Mouse (Mus musculus) midbrain, postnatal 0 days (tissue): ENCODE results near the gene Pip5k1b. TPM values are rescaled to one million over a fixed set of nuclear protein-coding genes. Genes with fewer than 3 reads are reported as not detected.

Experiments used
- ATAC-seq: fragments of 200-750 bp; cut with Nextera tagmentation; 2 replicates; pipeline ENCODE4 v1.8.0; 2017; ENCODE audit warnings: moderate number of reproducible peaks, mild to moderate bottlenecking, moderate TSS enrichment, moderate library complexity; ENCODE audit not compliant: low FRiP score
- DNase-seq: peaks from one replicate; pipeline ENCODE4 v3.0.0-alpha.2; 2015; ENCODE audit warnings: low spot score
- H3K27ac ChIP-seq: fragments of 300-500 bp; sonication (generic); 2 replicates; pipeline ENCODE4 v1.5.1; 2014; ENCODE audit warnings: low read depth, mild to moderate bottlenecking, low read length, mixed read lengths
- H3K27me3 ChIP-seq: fragments of 300-500 bp; sonication (generic); 2 replicates; pipeline ENCODE4 v1.6.1; 2014; ENCODE audit warnings: low read length, control low read depth, mixed read lengths; ENCODE audit not compliant: insufficient read depth
- H3K36me3 ChIP-seq: fragments of 300-500 bp; sonication (generic); 2 replicates; pipeline ENCODE4 v1.6.1; 2014; ENCODE audit warnings: low read length, control low read depth, mixed read lengths; ENCODE audit not compliant: insufficient read depth
- H3K4me1 ChIP-seq: fragments of 300-500 bp; sonication (generic); 2 replicates; pipeline ENCODE4 v1.6.1; 2014; ENCODE audit warnings: mild to moderate bottlenecking, control low read depth, antibody characterized with exemption, low read length, mixed read lengths; ENCODE audit not compliant: insufficient read depth
- H3K4me2 ChIP-seq: fragments of 300-500 bp; sonication (generic); 2 replicates; pipeline ENCODE4 v1.6.1; 2014; ENCODE audit warnings: low read depth, mild to moderate bottlenecking, low read length, mixed read lengths; ENCODE audit not compliant: poor library complexity, severe bottlenecking
- H3K4me3 ChIP-seq: fragments of 300-500 bp; sonication (generic); 2 replicates; pipeline ENCODE4 v1.5.1; 2014; ENCODE audit warnings: low read depth, mild to moderate bottlenecking, low read length, moderate library complexity
- H3K9ac ChIP-seq: fragments of 300-500 bp; sonication (generic); replicated peaks from 2 replicates; pipeline ENCODE4 v1.6.1; 2014; ENCODE audit warnings: mild to moderate bottlenecking, low read length, moderate library complexity, mixed read lengths; ENCODE audit not compliant: poor library complexity, severe bottlenecking
- H3K9me3 ChIP-seq: fragments of 300-500 bp; sonication (generic); 2 replicates; pipeline ENCODE4 v1.6.1; 2016; ENCODE audit warnings: low read length, control low read depth
- CTCF ChIP-seq: IDR thresholded peaks from 2 replicates; pipeline ENCODE4 v1.5.1; 2016; ENCODE audit warnings: antibody characterized with exemption, mild to moderate bottlenecking
- WGBS: fragments of 180-500 bp; shearing (Covaris S2); extraction: QIAGEN DNeasy Blood & Tissue Kit; methylation state at CpG from one replicate; pipeline ENCODE4 v1.1.7; 2014; 5-methylcytosine and 5-hydroxymethylcytosine counted together
- polyA plus RNA-seq: library from polyadenylated mRNA; unstranded; fragments of >200 nt; fragmentation: Nextera tagmentation; extraction: Ambion mirVana; gene quantifications from 2 replicates; pipeline ENCODE4 v1.2.1, GENCODE M21; 2015
- total RNA-seq: library from RNA; depleted of rRNA; stranded (reverse); fragments of >200 nt; gene quantifications from 2 replicates; pipeline ENCODE4 v1.2.3, GENCODE M21; 2014

Gene Pip5k1b
- total and polyA plus RNA-seq, 2 experiments from 2014 or later = 0.86 to 3.0 TPM

- Histone ChIP-seq H3K36me3 (no peaks in the 10 kb centered on the region), H3K4me3 (no peak overlapping the region), H3K27me3 (no peaks in the 10 kb centered on the region), H3K9me3 (no peaks in the 10 kb centered on the region), H3K27ac (no peak overlapping the region), H3K4me1 (no peaks in the 10 kb centered on the region), H3K4me2 (no peak overlapping the region), H3K9ac (no peak overlapping the region)
- ATAC-seq = no peak
- DNase-seq = no peak
- WGBS = 97% methylated on average over 10 of the region's 10 CpGs
- TF ChIP-seq CTCF = no peak
Measured at GRCm38 (mm10) chr19:24540952-24541668, 14.6 kb downstream of the Pip5k1b start.

GRCm38 (mm10) chr19:24539041-24539440 is 16.6 kb downstream of the Pip5k1b start:
- no peak for DNase-seq
- WGBS = 96% methylated on average over 1 of the region's 1 CpGs

GRCm38 (mm10) chr19:24538181-24538580 is 17.5 kb downstream of the Pip5k1b start:
- Histone ChIP-seq H3K27me3 (no peaks in the 10 kb centered on the region), H3K4me1 (no peaks in the 10 kb centered on the region), H3K27ac (no peak overlapping the region), H3K9ac (no peak overlapping the region), H3K9me3 (no peaks in the 10 kb centered on the region), H3K4me2 (no peak overlapping the region), H3K4me3 (no peak overlapping the region), H3K36me3 (no peaks in the 10 kb centered on the region)
- TF ChIP-seq CTCF = no peak
- WGBS = 90% methylated on average over 6 of the region's 6 CpGs
- no peak for DNase-seq
- ATAC-seq = no peak

More at GRCm38 (mm10) chr19:24539041-24539440, 16.6 kb downstream of the Pip5k1b start:
- Histone ChIP-seq H3K36me3 (no peaks in the 10 kb centered on the region), H3K27ac (no peak overlapping the region), H3K9ac (no peak overlapping the region), H3K4me3 (no peak overlapping the region), H3K4me2 (no peak overlapping the region), H3K4me1 (no peaks in the 10 kb centered on the region), H3K27me3 (no peaks in the 10 kb centered on the region), H3K9me3 (no peaks in the 10 kb centered on the region)
- no peak for ATAC-seq
- TF ChIP-seq CTCF = no peak

- H3K4me1 ChIP-seq = no peaks in the 10 kb centered on the region
- DNase-seq (no peak), ATAC-seq (no peak)
- H3K4me3 ChIP-seq = no peak overlapping the region
- H3K9ac ChIP-seq = no peak overlapping the region
- H3K36me3 ChIP-seq = no peaks in the 10 kb centered on the region
- H3K27me3 ChIP-seq = no peaks in the 10 kb centered on the region
- no peak overlapping the region for H3K27ac ChIP-seq
- no peak overlapping the region for H3K4me2 ChIP-seq
- 85% methylated on average over 4 of the region's 4 CpGs for WGBS
- no peak for TF ChIP-seq CTCF
- no peaks in the 10 kb centered on the region for H3K9me3 ChIP-seq
Measured at GRCm38 (mm10) chr19:24537691-24538090, 18.0 kb downstream of the Pip5k1b start.

- Histone ChIP-seq H3K9ac (no peak overlapping the region), H3K4me2 (no peak overlapping the region), H3K27ac (no peak overlapping the region), H3K27me3 (no peaks in the 10 kb centered on the region), H3K36me3 (no peaks in the 10 kb centered on the region), H3K4me3 (no peak overlapping the region), H3K4me1 (no peaks in the 10 kb centered on the region), H3K9me3 (no peaks in the 10 kb centered on the region)
- DNase-seq (no peak), ATAC-seq (no peak)
- 78% methylated on average over 5 of the region's 5 CpGs for WGBS
- TF ChIP-seq CTCF = no peak
Measured at GRCm38 (mm10) chr19:24536920-24537319, 18.8 kb downstream of the Pip5k1b start.

GRCm38 (mm10) chr19:24536280-24536679 is 19.4 kb downstream of the Pip5k1b start:
- no peak for DNase-seq
- H3K27ac ChIP-seq = no peak overlapping the region
- H3K36me3 ChIP-seq = no peaks in the 10 kb centered on the region
- no peaks in the 10 kb centered on the region for H3K4me1 ChIP-seq
- 95% methylated on average over 3 of the region's 3 CpGs for WGBS
- no peak for TF ChIP-seq CTCF
- ATAC-seq = no peak
- H3K4me3 ChIP-seq = no peak overlapping the region
- no peaks in the 10 kb centered on the region for H3K9me3 ChIP-seq
- H3K4me2 ChIP-seq = no peak overlapping the region
- H3K27me3 ChIP-seq = no peaks in the 10 kb centered on the region
- no peak overlapping the region for H3K9ac ChIP-seq
